Mouse (Mus musculus): Measurements from ENCODE around the gene Ubc. TPM values are rescaled to one million over a fixed set of nuclear protein-coding genes. Genes with fewer than 3 reads are reported as not detected.

Ubc gene
- polyA plus RNA-seq, 1 experiment from 2014 or later = 879 TPM

DNA sequence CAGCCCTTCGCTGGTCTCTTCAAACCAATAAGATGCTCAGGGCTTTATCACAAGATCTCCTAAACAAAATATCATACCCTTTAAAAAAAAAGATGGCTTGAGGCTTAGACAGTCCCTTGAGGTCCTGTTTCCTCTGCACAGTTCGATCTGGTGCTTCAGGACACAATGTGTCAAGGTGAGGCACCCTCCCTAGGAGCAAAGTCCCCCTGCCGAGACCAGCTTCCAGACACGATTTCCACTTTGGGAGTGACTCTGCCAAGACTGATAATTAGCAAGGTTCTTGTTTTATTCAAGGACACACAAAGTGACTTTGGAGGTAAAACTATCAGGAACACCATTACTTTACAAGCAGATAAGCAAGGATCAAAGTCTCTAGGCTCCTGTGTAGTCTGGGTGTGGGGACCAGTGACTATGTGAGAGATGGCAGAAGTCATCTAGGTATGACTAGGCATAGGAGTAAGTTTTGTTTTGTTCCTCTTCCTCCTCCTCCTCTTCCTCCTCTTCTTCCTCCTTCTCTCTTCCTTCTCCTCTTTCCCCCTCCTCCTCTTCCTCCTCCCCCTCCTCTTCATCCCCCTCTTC is 25.1 kb downstream of the Ubc start:
- no peak overlapping the region for H3K9ac ChIP-seq (ENCODE audit: low read depth, low read length)
- H3K27me3 ChIP-seq (replicated peaks; ENCODE audit: control insufficient read depth, insufficient read depth, low read length) = no peaks in the 10 kb centered on the region
- H3K9me3 ChIP-seq (ENCODE audit: control insufficient read depth, low read length) = no peaks in the 10 kb centered on the region
- no peaks in the 10 kb centered on the region for H3K36me3 ChIP-seq (ENCODE audit: control insufficient read depth, insufficient read depth, low read length)
- DNase-seq (ENCODE audit: low spot score) (no peak), ATAC-seq (ENCODE audit: low read depth) (no peak)
- H3K27ac ChIP-seq (replicated peaks; ENCODE audit: low read depth, low read length) = no peak overlapping the region
- 63% methylated on average over 4 of the region's 4 CpGs for WGBS
- no peak overlapping the region for H3K4me3 ChIP-seq (ENCODE audit: low read depth, low read length)
- H3K4me1 ChIP-seq (ENCODE audit: control insufficient read depth, insufficient read depth, low read length) = no peaks in the 10 kb centered on the region
- no peak overlapping the region for H3K4me2 ChIP-seq (ENCODE audit: low read depth, low read length)

GRCm38 (mm10) chr5:125363894-125364293 is 26.1 kb downstream of the Ubc start:
- no peaks in the 10 kb centered on the region for H3K9me3 ChIP-seq (ENCODE audit: control insufficient read depth, low read length)
- H3K4me2 ChIP-seq (ENCODE audit: low read depth, low read length) = no peak overlapping the region
- no peaks in the 10 kb centered on the region for H3K36me3 ChIP-seq (ENCODE audit: control insufficient read depth, insufficient read depth, low read length)
- DNase-seq (ENCODE audit: low spot score) (peak; percentile 67), ATAC-seq (ENCODE audit: low read depth) (no peak)
- WGBS = 71% methylated on average over 7 of the region's 7 CpGs
- H3K27ac ChIP-seq (replicated peaks; ENCODE audit: low read depth, low read length) = no peak overlapping the region
- H3K9ac ChIP-seq (ENCODE audit: low read depth, low read length) = no peak overlapping the region
- no peak overlapping the region for H3K4me3 ChIP-seq (ENCODE audit: low read depth, low read length)
- H3K27me3 ChIP-seq (replicated peaks; ENCODE audit: control insufficient read depth, insufficient read depth, low read length) = no peaks in the 10 kb centered on the region
- H3K4me1 ChIP-seq (ENCODE audit: control insufficient read depth, insufficient read depth, low read length) = no peaks in the 10 kb centered on the region

GRCm38 (mm10) chr5:125360981-125361510 is 29.0 kb downstream of the Ubc start:
- DNase-seq (ENCODE audit: low spot score) = no peak
- H3K9ac ChIP-seq (ENCODE audit: low read depth, low read length) = no peak overlapping the region
- H3K4me1 ChIP-seq (ENCODE audit: control insufficient read depth, insufficient read depth, low read length) = peaks cover 2% of the 10 kb centered on the region; the same call in 1 of the 2 replicates
- no peaks in the 10 kb centered on the region for H3K27me3 ChIP-seq (replicated peaks; ENCODE audit: control insufficient read depth, insufficient read depth, low read length)
- H3K4me2 ChIP-seq (ENCODE audit: low read depth, low read length) = no peak overlapping the region
- H3K9me3 ChIP-seq (ENCODE audit: control insufficient read depth, low read length) = no peaks in the 10 kb centered on the region
- no peak overlapping the region; the same call in 1 of the 2 replicates for H3K4me3 ChIP-seq (ENCODE audit: low read depth, low read length)
- H3K36me3 ChIP-seq (ENCODE audit: control insufficient read depth, insufficient read depth, low read length) = no peaks in the 10 kb centered on the region
- WGBS = 37% methylated on average over 16 of the region's 16 CpGs
- no peak overlapping the region for H3K27ac ChIP-seq (replicated peaks; ENCODE audit: low read depth, low read length)
- ATAC-seq (ENCODE audit: low read depth) = no peak

- no peak overlapping the region for H3K27ac ChIP-seq (replicated peaks; ENCODE audit: low read depth, low read length)
- H3K36me3 ChIP-seq (ENCODE audit: control insufficient read depth, insufficient read depth, low read length) = no peaks in the 10 kb centered on the region
- no peak overlapping the region for H3K4me3 ChIP-seq (ENCODE audit: low read depth, low read length)
- H3K4me2 ChIP-seq (ENCODE audit: low read depth, low read length) = no peak overlapping the region
- H3K4me1 ChIP-seq (ENCODE audit: control insufficient read depth, insufficient read depth, low read length) = peaks cover 7% of the 10 kb centered on the region; the same call in 1 of the 2 replicates
- no peaks in the 10 kb centered on the region for H3K27me3 ChIP-seq (replicated peaks; ENCODE audit: control insufficient read depth, insufficient read depth, low read length)
- ATAC-seq (ENCODE audit: low read depth) (no peak), DNase-seq (ENCODE audit: low spot score) (no peak)
- H3K9ac ChIP-seq (ENCODE audit: low read depth, low read length) = no peak overlapping the region
- 59% methylated on average over 9 of the region's 9 CpGs for WGBS
- no peaks in the 10 kb centered on the region for H3K9me3 ChIP-seq (ENCODE audit: control insufficient read depth, low read length)
These were observed 29.4 kb downstream of the Ubc start for GRCm38 (mm10) chr5:125360566-125360965.

- Histone ChIP-seq H3K9ac (ENCODE audit: low read depth, low read length) (no peak overlapping the region), H3K27me3 (replicated peaks; ENCODE audit: control insufficient read depth, insufficient read depth, low read length) (no peaks in the 10 kb centered on the region), H3K9me3 (ENCODE audit: control insufficient read depth, low read length) (no peaks in the 10 kb centered on the region), H3K27ac (replicated peaks; ENCODE audit: low read depth, low read length) (no peak overlapping the region), H3K4me1 (ENCODE audit: control insufficient read depth, insufficient read depth, low read length) (peaks cover 8% of the 10 kb centered on the region; the same call in 1 of the 2 replicates), H3K4me2 (ENCODE audit: low read depth, low read length) (no peak overlapping the region), H3K36me3 (ENCODE audit: control insufficient read depth, insufficient read depth, low read length) (no peaks in the 10 kb centered on the region), H3K4me3 (ENCODE audit: low read depth, low read length) (no peak overlapping the region)
- ATAC-seq (ENCODE audit: low read depth) (no peak), DNase-seq (ENCODE audit: low spot score) (no peak)
- WGBS = 73% methylated on average over 5 of the region's 5 CpGs
These were observed 31.8 kb downstream of the Ubc start for GRCm38 (mm10) chr5:125358270-125358608.

DNA sequence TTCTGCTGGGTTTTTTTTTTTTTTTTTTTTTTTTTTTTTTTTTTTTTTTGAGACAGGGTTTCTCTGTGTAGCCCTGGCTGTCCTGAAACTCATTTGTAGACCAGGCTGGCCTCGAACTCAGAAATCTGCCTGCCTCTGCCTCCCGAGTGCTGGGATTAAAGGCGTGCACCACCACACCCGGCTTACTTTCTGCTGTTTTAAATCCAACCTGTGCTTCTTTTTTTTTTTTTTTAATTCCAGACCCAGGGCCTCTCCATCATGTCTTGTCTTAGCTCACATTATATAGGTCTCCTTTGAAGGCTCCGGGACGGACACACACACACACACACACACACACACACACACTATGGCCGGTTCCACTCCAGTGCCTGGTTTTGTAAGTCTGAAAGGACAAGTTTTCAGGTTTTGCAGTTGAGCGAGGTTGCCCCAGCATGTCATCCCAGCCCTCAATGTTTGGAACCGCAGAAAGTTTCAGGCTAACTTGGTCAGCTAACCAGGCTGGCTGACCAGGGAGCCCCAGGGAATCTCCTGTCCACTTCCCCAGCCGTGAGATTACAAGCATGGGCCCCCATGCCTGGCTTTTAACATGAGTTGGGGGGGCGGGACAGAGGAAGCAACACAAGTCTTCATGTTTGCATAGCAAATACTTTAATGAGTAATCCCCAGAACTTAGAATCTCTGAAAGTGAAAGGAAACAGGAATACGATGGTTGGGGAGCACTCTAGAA is 32.3 kb downstream of the Ubc start:
- H3K4me1 ChIP-seq (ENCODE audit: control insufficient read depth, insufficient read depth, low read length) = peaks cover 8% of the 10 kb centered on the region; the same call in 1 of the 2 replicates

GRCm38 (mm10) chr5:125355650-125356049 is 34.4 kb downstream of the Ubc start:
- WGBS = 51% methylated on average over 6 of the region's 7 CpGs
- DNase-seq (ENCODE audit: low spot score) = no peak
- Histone ChIP-seq H3K4me1 (ENCODE audit: control insufficient read depth, insufficient read depth, low read length) (peaks cover 8% of the 10 kb centered on the region; the same call in 1 of the 2 replicates), H3K9ac (ENCODE audit: low read depth, low read length) (no peak overlapping the region), H3K27me3 (replicated peaks; ENCODE audit: control insufficient read depth, insufficient read depth, low read length) (no peaks in the 10 kb centered on the region), H3K27ac (replicated peaks; ENCODE audit: low read depth, low read length) (no peak overlapping the region), H3K9me3 (ENCODE audit: control insufficient read depth, low read length) (no peaks in the 10 kb centered on the region), H3K4me2 (ENCODE audit: low read depth, low read length) (no peak overlapping the region), H3K36me3 (ENCODE audit: control insufficient read depth, insufficient read depth, low read length) (no peaks in the 10 kb centered on the region), H3K4me3 (ENCODE audit: low read depth, low read length) (no peak overlapping the region)
- 0 out of 2 replicates have a peak, but pooled peaks have one; percentile 12 for ATAC-seq (ENCODE audit: low read depth)

More for the DNA sequence above, 32.3 kb downstream of the Ubc start:
- Histone ChIP-seq H3K4me2 (ENCODE audit: low read depth, low read length) (no peak overlapping the region), H3K9me3 (ENCODE audit: control insufficient read depth, low read length) (no peaks in the 10 kb centered on the region), H3K36me3 (ENCODE audit: control insufficient read depth, insufficient read depth, low read length) (no peaks in the 10 kb centered on the region), H3K9ac (ENCODE audit: low read depth, low read length) (no peak overlapping the region), H3K27me3 (replicated peaks; ENCODE audit: control insufficient read depth, insufficient read depth, low read length) (no peaks in the 10 kb centered on the region), H3K27ac (replicated peaks; ENCODE audit: low read depth, low read length) (no peak overlapping the region), H3K4me3 (ENCODE audit: low read depth, low read length) (no peak overlapping the region)
- WGBS = 82% methylated on average over 12 of the region's 12 CpGs
- no peak for DNase-seq (ENCODE audit: low spot score)
- ATAC-seq (ENCODE audit: low read depth) = no peak

DNA sequence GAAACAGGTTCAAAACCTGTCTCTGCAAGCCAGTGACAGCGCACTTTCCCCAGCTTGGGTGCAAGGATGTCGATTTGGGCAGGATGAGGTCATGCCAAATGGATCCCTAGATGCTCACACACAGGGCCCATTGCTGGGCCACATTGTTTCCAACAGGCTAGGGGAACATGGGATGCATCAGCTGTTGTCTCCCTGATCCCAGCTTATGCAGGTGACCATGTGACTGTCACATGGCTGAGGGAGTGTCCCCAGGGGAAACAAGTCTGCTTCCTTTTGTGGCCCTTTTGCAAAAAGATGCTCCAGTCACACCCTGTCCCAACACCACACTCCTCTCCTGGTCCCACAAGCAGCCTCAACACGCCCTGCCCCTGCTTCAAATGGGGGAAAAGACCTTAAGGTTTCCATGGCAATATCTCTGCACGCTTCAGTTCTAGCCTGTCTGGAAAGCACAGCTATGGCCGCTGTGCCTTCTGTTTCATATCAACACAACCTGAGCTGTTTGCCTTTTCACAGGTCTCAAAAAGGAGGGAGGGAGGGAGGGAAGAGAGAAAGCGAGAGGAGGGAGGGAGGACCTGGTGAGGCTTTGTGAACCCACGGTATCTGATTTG is 35.0 kb downstream of the Ubc start:
- H3K4me2 ChIP-seq (ENCODE audit: low read depth, low read length) = no peak overlapping the region
- no peaks in the 10 kb centered on the region for H3K36me3 ChIP-seq (ENCODE audit: control insufficient read depth, insufficient read depth, low read length)
- no peaks in the 10 kb centered on the region for H3K27me3 ChIP-seq (replicated peaks; ENCODE audit: control insufficient read depth, insufficient read depth, low read length)
- ATAC-seq (ENCODE audit: low read depth) = peak; percentile 60; the same call in 1 of the 2 replicates
- no peak overlapping the region for H3K4me3 ChIP-seq (ENCODE audit: low read depth, low read length)
- WGBS = 38% methylated on average over 7 of the region's 7 CpGs
- peaks cover 8% of the 10 kb centered on the region; the same call in 1 of the 2 replicates for H3K4me1 ChIP-seq (ENCODE audit: control insufficient read depth, insufficient read depth, low read length)
- H3K9me3 ChIP-seq (ENCODE audit: control insufficient read depth, low read length) = no peaks in the 10 kb centered on the region
- H3K9ac ChIP-seq (ENCODE audit: low read depth, low read length) = no peak overlapping the region
- H3K27ac ChIP-seq (replicated peaks; ENCODE audit: low read depth, low read length) = no peak overlapping the region
- DNase-seq (ENCODE audit: low spot score) = no peak
